Mouse (Mus musculus): Measurements from ENCODE around the gene Prr5l. TPM values are rescaled to one million over a fixed set of nuclear protein-coding genes. Genes with fewer than 3 reads are reported as not detected.

Prr5l gene
- polyA plus RNA-seq, 1 experiment from 2014 or later, result 6.0 TPM

DNA sequence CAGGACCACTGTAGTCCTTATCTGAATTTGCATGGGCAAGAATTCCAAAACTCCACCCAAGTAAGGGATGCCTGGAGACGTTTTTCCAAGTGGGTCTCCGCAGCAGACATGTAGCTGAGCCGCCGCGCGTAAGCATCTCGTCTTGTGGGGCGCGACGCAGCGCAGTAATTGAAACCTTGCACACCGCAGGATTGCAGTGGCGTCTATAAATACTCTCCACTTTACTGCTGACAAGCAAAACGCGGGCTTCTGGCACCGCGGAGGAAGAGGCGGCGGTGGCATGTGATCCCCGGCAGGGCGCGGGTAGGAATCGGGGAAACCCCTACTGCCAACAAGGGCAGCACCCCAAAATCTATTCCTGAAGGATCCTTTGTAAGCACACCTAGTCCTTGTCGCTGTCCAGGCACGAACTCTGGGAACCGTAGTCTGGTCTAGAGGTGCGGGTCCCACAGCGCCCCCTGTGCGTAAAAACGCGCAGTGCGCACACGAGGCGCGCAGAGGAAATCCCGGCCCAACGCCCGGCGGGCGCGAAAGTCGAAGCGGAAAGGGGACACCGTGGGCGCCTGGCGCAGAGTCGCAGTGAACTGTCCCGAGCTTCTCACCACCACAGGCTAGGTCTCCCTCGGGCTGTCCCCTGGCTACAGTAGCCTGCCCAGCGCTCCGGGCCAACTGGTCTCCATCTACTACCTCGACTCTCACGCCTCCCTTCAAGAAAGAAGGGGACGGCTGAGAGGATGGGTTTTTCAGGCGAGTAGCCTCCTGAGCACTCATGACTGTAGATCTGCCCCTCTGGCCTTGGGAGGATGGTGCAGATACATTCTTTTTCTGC is 86.3 kb downstream of the Prr5l start:
- Histone ChIP-seq H3K9me3 (ENCODE audit: control insufficient read depth, low read length) (no peaks in the 10 kb centered on the region), H3K4me3 (replicated peaks; ENCODE audit: low read length) (peak overlapping the region; percentile 39), H3K36me3 (replicated peaks; ENCODE audit: control insufficient read depth, insufficient read depth) (no peaks in the 10 kb centered on the region), H3K9ac (peak overlapping the region; percentile 47), H3K27me3 (ENCODE audit: control insufficient read depth, insufficient read depth, low read length) (peaks cover 42% of the 10 kb centered on the region), H3K27ac (no peak overlapping the region), H3K4me2 (replicated peaks) (peak overlapping the region; percentile 64), H3K4me1 (replicated peaks; ENCODE audit: control insufficient read depth, insufficient read depth, low read length) (0 out of 2 replicates have a peak, but pooled peaks cover 4% of the 10 kb centered on the region)
- WGBS, result 1% methylated on average over 54 of the region's 55 CpGs
- ATAC-seq (ENCODE audit: low FRiP score), result peak; percentile 74
- DNase-seq (ENCODE audit: low spot score), result peak; percentile 77

DNA sequence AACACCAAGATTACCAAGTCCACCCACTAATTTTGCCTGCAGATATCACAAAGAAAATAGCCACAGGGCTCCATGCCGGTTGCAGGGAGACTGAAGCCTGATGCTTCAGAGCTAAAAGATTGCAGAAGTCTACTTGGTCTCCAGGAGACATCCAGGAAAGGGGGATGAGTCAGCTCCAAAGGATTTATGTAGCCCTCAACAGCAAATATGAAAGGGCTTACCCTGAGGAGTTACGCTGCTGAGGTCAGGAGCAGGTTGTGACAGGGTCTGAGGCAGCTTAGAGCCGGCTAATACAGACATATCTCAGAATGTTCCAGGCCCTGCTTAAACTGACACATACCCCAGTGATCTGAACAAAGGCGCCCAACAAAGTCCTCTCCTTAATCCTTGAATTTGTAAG is 90.7 kb downstream of the Prr5l start:
- H3K27ac ChIP-seq, result no peak overlapping the region; the same call in 1 of the 2 replicates
- H3K4me1 ChIP-seq (replicated peaks; ENCODE audit: control insufficient read depth, insufficient read depth, low read length), result 0 out of 2 replicates have a peak, but pooled peaks cover 4% of the 10 kb centered on the region
- H3K9ac ChIP-seq, result no peak overlapping the region
- ATAC-seq (ENCODE audit: low FRiP score) (no peak), DNase-seq (ENCODE audit: low spot score) (no peak)
- H3K36me3 ChIP-seq (replicated peaks; ENCODE audit: control insufficient read depth, insufficient read depth), result no peaks in the 10 kb centered on the region
- H3K4me2 ChIP-seq (replicated peaks), result no peak overlapping the region
- no peaks in the 10 kb centered on the region for H3K9me3 ChIP-seq (ENCODE audit: control insufficient read depth, low read length)
- no peak overlapping the region for H3K4me3 ChIP-seq (replicated peaks; ENCODE audit: low read length)
- peaks cover 20% of the 10 kb centered on the region; the same call in 1 of the 2 replicates for H3K27me3 ChIP-seq (ENCODE audit: control insufficient read depth, insufficient read depth, low read length)
- WGBS, result 80% methylated on average over 4 of the region's 4 CpGs

DNA sequence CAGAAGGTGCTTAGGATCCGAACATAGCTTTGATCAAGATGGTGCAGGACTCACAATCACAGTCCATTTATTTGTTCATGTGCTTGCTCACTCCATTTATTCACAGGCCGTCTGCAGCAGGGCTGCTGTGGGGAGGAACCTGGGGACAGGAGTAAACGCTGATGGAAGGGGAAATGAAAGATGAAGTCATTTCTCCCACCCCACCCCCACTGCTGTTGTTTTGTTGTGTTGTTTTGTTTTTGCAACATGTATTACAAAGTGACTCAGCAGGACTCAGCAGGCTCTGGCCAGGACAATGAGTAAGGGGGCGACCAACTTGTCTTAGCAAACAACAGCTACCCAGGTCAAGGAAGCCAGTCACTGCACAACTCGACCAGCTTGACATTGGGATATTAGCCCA is 99.6 kb downstream of the Prr5l start:
- Histone ChIP-seq H3K27me3 (ENCODE audit: control insufficient read depth, insufficient read depth, low read length) (no peaks in the 10 kb centered on the region), H3K9ac (no peak overlapping the region), H3K36me3 (replicated peaks; ENCODE audit: control insufficient read depth, insufficient read depth) (no peaks in the 10 kb centered on the region), H3K9me3 (ENCODE audit: control insufficient read depth, low read length) (no peaks in the 10 kb centered on the region), H3K4me3 (replicated peaks; ENCODE audit: low read length) (no peak overlapping the region), H3K4me2 (replicated peaks) (no peak overlapping the region), H3K4me1 (replicated peaks; ENCODE audit: control insufficient read depth, insufficient read depth, low read length) (no peaks in the 10 kb centered on the region), H3K27ac (no peak overlapping the region)
- WGBS, result 32% methylated on average over 5 of the region's 5 CpGs
- ATAC-seq (ENCODE audit: low FRiP score) (no peak), DNase-seq (ENCODE audit: low spot score) (no peak)

DNA sequence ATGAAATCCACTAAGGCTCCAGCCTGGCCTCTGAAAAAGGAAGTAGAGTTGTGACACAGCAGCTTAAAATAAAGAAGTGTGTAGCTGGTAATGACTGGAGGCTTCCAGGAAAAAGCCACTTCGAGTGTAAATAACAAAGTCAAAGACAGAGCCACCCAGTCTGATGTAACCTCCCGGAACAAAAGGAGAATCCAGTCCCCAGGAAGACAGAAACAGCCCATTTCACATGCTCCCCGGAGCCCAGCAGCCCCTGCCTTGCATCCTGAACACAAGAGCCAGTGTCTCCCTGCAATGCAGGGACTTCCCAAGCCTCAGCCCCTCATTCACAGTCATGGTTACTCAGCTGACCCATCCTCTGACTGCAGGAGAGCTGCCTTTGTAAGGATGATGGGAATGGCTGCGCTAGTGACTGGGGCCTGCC is 101.5 kb downstream of the Prr5l start:
- Histone ChIP-seq H3K36me3 (replicated peaks; ENCODE audit: control insufficient read depth, insufficient read depth) (no peaks in the 10 kb centered on the region), H3K27me3 (ENCODE audit: control insufficient read depth, insufficient read depth, low read length) (no peaks in the 10 kb centered on the region), H3K4me2 (replicated peaks) (no peak overlapping the region), H3K4me3 (replicated peaks; ENCODE audit: low read length) (no peak overlapping the region), H3K27ac (no peak overlapping the region), H3K9ac (no peak overlapping the region), H3K4me1 (replicated peaks; ENCODE audit: control insufficient read depth, insufficient read depth, low read length) (no peaks in the 10 kb centered on the region), H3K9me3 (ENCODE audit: control insufficient read depth, low read length) (no peaks in the 10 kb centered on the region)
- peak; percentile 84; the same call in 1 of the 2 replicates for ATAC-seq (ENCODE audit: low FRiP score)
- DNase-seq (ENCODE audit: low spot score), result no peak
- WGBS, result 53% methylated on average over 4 of the region's 4 CpGs

DNA sequence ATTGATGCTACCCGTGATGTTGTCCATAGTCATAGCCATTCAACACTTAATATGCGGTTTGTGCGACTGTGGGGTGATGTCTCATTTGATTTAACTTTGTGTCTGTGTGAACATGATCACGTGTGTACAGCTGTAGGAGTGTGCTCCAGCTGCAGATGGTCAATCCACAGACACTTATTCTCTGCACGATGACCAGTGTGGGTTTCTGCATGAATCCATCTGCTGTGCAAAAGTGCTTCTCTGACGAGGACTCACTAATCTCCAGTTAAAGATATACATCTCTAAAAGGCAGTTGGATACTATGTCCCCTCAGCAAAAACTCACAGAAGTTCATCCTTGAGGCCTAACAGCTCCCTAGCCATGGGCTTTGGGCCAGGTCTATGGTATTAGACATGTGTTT is 104.7 kb downstream of the Prr5l start:
- Histone ChIP-seq H3K9ac (no peak overlapping the region), H3K9me3 (ENCODE audit: control insufficient read depth, low read length) (no peaks in the 10 kb centered on the region), H3K4me2 (replicated peaks) (no peak overlapping the region), H3K27me3 (ENCODE audit: control insufficient read depth, insufficient read depth, low read length) (no peaks in the 10 kb centered on the region), H3K4me1 (replicated peaks; ENCODE audit: control insufficient read depth, insufficient read depth, low read length) (no peaks in the 10 kb centered on the region), H3K4me3 (replicated peaks; ENCODE audit: low read length) (no peak overlapping the region), H3K27ac (no peak overlapping the region), H3K36me3 (replicated peaks; ENCODE audit: control insufficient read depth, insufficient read depth) (no peaks in the 10 kb centered on the region)
- 96% methylated on average over 6 of the region's 6 CpGs for WGBS
- DNase-seq (ENCODE audit: low spot score), result no peak
- no peak for ATAC-seq (ENCODE audit: low FRiP score)

DNA sequence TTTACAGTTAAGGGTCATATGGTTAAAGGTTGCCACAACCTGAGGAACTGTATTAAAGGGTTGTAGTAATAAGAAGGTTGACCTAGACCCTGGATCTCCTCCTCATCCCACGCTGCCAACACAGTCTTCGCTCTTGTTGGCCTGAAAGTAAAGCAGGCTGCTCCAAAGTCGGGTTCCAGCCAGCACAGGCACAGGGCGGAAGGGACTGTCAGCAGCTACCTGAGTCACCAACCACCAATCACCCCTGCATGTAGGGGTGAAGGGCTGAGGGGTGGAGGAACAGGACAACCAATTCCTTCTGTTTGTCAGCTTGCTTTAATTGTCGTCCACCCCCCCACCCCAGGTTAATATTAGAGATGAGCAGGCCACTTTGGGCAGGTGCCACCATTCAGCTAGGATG is 119.3 kb downstream of the Prr5l start:
- Histone ChIP-seq H3K4me2 (replicated peaks) (no peak overlapping the region), H3K9ac (no peak overlapping the region), H3K4me1 (replicated peaks; ENCODE audit: control insufficient read depth, insufficient read depth, low read length) (peaks cover 8% of the 10 kb centered on the region), H3K36me3 (replicated peaks; ENCODE audit: control insufficient read depth, insufficient read depth) (no peaks in the 10 kb centered on the region), H3K9me3 (ENCODE audit: control insufficient read depth, low read length) (no peaks in the 10 kb centered on the region), H3K27me3 (ENCODE audit: control insufficient read depth, insufficient read depth, low read length) (no peaks in the 10 kb centered on the region), H3K4me3 (replicated peaks; ENCODE audit: low read length) (no peak overlapping the region), H3K27ac (no peak overlapping the region)
- 91% methylated on average over 5 of the region's 5 CpGs for WGBS
- DNase-seq (ENCODE audit: low spot score) (no peak), ATAC-seq (ENCODE audit: low FRiP score) (no peak)

DNA sequence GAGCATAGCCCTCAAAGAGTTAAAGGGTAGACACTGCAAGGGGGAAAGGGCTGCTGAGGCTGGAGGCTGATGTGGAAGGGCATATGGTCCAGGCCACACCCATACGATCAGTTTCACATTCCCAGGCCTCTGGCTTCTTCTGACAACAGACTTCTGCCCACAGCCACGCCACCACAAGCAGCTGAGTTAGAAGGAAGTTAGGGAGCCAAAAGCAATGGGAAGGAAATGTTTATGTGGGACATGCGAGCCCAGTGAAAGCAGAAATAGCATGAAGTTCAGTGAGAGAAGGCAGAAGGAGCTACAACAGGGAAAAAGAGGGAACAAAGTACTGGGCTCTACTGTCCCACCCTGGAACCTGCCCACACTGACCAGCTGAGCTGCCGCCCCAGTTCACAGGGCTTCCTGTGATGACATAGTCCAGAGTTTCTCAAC is 119.9 kb downstream of the Prr5l start:
- WGBS, result 76% methylated on average over 4 of the region's 4 CpGs
- H3K4me2 ChIP-seq (replicated peaks), result no peak overlapping the region

DNA sequence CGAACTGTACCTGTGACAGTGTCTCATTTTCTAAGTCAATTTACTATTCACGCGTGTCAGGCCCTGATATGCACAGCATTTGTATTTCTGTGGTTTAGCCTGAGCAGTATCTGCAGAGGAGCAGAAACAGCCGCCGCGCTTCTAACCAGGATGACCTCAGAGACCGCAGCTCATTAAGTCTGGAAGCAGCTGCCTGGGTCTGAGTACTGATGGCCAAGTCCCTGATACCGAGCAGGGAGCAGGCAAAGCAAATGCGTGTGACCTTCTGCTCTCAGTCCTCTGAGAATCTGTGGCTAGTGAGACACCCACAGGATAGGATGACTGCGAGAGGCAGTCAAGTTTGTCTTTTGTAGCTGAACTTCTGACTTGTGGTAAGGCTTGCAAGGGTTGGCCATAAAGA is 120.4 kb downstream of the Prr5l start:
- H3K36me3 ChIP-seq (replicated peaks; ENCODE audit: control insufficient read depth, insufficient read depth), result no peaks in the 10 kb centered on the region
- WGBS, result 61% methylated on average over 10 of the region's 10 CpGs
- DNase-seq (ENCODE audit: low spot score) (no peak), ATAC-seq (ENCODE audit: low FRiP score) (no peak)
- H3K4me3 ChIP-seq (replicated peaks; ENCODE audit: low read length), result no peak overlapping the region
- H3K9ac ChIP-seq, result no peak overlapping the region
- H3K4me1 ChIP-seq (replicated peaks; ENCODE audit: control insufficient read depth, insufficient read depth, low read length), result peaks cover 8% of the 10 kb centered on the region
- no peak overlapping the region for H3K4me2 ChIP-seq (replicated peaks)
- no peaks in the 10 kb centered on the region for H3K9me3 ChIP-seq (ENCODE audit: control insufficient read depth, low read length)
- no peaks in the 10 kb centered on the region for H3K27me3 ChIP-seq (ENCODE audit: control insufficient read depth, insufficient read depth, low read length)
- no peak overlapping the region for H3K27ac ChIP-seq

More for the DNA sequence above, 119.9 kb downstream of the Prr5l start:
- ATAC-seq (ENCODE audit: low FRiP score), result no peak
- H3K4me3 ChIP-seq (replicated peaks; ENCODE audit: low read length), result no peak overlapping the region
- DNase-seq (ENCODE audit: low spot score), result no peak
- H3K9ac ChIP-seq, result no peak overlapping the region
- H3K4me1 ChIP-seq (replicated peaks; ENCODE audit: control insufficient read depth, insufficient read depth, low read length), result peaks cover 8% of the 10 kb centered on the region
- no peak overlapping the region for H3K27ac ChIP-seq
- H3K27me3 ChIP-seq (ENCODE audit: control insufficient read depth, insufficient read depth, low read length), result no peaks in the 10 kb centered on the region
- no peaks in the 10 kb centered on the region for H3K36me3 ChIP-seq (replicated peaks; ENCODE audit: control insufficient read depth, insufficient read depth)
- H3K9me3 ChIP-seq (ENCODE audit: control insufficient read depth, low read length), result no peaks in the 10 kb centered on the region

DNA sequence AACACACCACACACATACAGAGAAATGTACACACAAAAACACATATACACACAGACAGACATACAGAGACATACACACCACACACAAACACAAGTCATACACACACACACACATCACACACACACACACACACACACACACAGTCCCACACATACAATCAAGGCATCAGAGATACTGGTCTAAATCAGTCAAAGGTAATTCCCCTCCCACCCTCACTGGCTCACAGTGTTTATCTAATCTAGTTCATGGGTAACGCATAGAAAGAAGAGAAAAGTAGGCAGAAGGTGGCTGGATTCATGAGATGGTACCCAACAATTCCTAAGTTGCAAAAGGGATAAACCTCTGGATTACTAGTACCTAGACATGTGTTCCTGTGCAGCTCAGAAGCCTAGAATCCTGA is 120.9 kb downstream of the Prr5l start:
- WGBS, result 83% methylated on average over 1 of the region's 1 CpGs
- DNase-seq (ENCODE audit: low spot score) (no peak), ATAC-seq (ENCODE audit: low FRiP score) (no peak)
- Histone ChIP-seq H3K9me3 (ENCODE audit: control insufficient read depth, low read length) (no peaks in the 10 kb centered on the region), H3K4me1 (replicated peaks; ENCODE audit: control insufficient read depth, insufficient read depth, low read length) (peaks cover 8% of the 10 kb centered on the region), H3K27me3 (ENCODE audit: control insufficient read depth, insufficient read depth, low read length) (no peaks in the 10 kb centered on the region), H3K9ac (no peak overlapping the region), H3K27ac (no peak overlapping the region), H3K4me3 (replicated peaks; ENCODE audit: low read length) (no peak overlapping the region), H3K36me3 (replicated peaks; ENCODE audit: control insufficient read depth, insufficient read depth) (no peaks in the 10 kb centered on the region), H3K4me2 (replicated peaks) (no peak overlapping the region)

All from hindbrain, embryonic 14.5 days (tissue).